Mouse (Mus musculus) small intestine, adult 2 months (tissue): ENCODE results near the gene Nectin3. TPM values are rescaled to one million over a fixed set of nuclear protein-coding genes. Genes with fewer than 3 reads are reported as not detected.
"Not testable (repeated sequence)": the region's sequence is repeated elsewhere in the genome, so short reads cannot be mapped to it uniquely, and the experiment has no call there.

Experiments used
- H3K27ac ChIP-seq: fragments of 200-500 bp; 2 replicates; pipeline ENCODE4 v1.5.1; 2012; ENCODE audit warnings: low read depth, low read length, control low read depth, inconsistent platforms; ENCODE audit not compliant: insufficient read depth
- H3K27me3 ChIP-seq: fragments of 200-500 bp; 2 replicates; pipeline ENCODE4 v1.6.1; 2012; ENCODE audit warnings: mild to moderate bottlenecking, moderate library complexity, low read length, inconsistent platforms; ENCODE audit not compliant: control insufficient read depth, insufficient read depth
- H3K36me3 ChIP-seq: fragments of 200-500 bp; 2 replicates; pipeline ENCODE4 v1.6.1; 2012; ENCODE audit warnings: mild to moderate bottlenecking, low read length, control low read depth, inconsistent platforms; ENCODE audit not compliant: control insufficient read depth, insufficient read depth
- H3K4me1 ChIP-seq: fragments of 200-500 bp; 2 replicates; pipeline ENCODE4 v1.6.1; 2012; ENCODE audit warnings: low read length, inconsistent platforms, mixed read lengths; ENCODE audit not compliant: control insufficient read depth, insufficient read depth, insufficient read length
- H3K4me3 ChIP-seq: fragments of 200-500 bp; 2 replicates; pipeline ENCODE4 v1.5.1; 2012; ENCODE audit warnings: low read depth, mild to moderate bottlenecking, control low read depth, inconsistent platforms, low read length, moderate library complexity
- CTCF ChIP-seq: fragments of 200-500 bp; IDR thresholded peaks from 2 replicates; pipeline ENCODE4 v1.5.1; 2012; ENCODE audit warnings: low read depth, mild to moderate bottlenecking, control low read depth, inconsistent platforms, low read length, moderate library complexity, mixed read lengths; ENCODE audit not compliant: insufficient replicate concordance, insufficient read length; ENCODE audit errors: extremely low read depth
- POLR2A ChIP-seq: fragments of 200-500 bp; IDR thresholded peaks from 2 replicates; pipeline ENCODE4 v1.6.1; 2012; ENCODE audit warnings: low read depth, mild to moderate bottlenecking, control low read depth, inconsistent platforms, low read length, moderate library complexity
- WGBS: fragments of 180-500 bp; shearing (Covaris S2); methylation state at CpG from one replicate; pipeline ENCODE4 v1.1.7; 2018; 5-methylcytosine and 5-hydroxymethylcytosine counted together
- polyA plus RNA-seq: library from polyadenylated mRNA; depleted of rRNA; stranded (reverse); fragments of >200 nt; gene quantifications from 2 replicates; pipeline ENCODE4 v1.2.3, GENCODE M21; 2012

The Nectin3 gene
- polyA plus RNA-seq, 1 experiment = 15.7 TPM

DNA sequence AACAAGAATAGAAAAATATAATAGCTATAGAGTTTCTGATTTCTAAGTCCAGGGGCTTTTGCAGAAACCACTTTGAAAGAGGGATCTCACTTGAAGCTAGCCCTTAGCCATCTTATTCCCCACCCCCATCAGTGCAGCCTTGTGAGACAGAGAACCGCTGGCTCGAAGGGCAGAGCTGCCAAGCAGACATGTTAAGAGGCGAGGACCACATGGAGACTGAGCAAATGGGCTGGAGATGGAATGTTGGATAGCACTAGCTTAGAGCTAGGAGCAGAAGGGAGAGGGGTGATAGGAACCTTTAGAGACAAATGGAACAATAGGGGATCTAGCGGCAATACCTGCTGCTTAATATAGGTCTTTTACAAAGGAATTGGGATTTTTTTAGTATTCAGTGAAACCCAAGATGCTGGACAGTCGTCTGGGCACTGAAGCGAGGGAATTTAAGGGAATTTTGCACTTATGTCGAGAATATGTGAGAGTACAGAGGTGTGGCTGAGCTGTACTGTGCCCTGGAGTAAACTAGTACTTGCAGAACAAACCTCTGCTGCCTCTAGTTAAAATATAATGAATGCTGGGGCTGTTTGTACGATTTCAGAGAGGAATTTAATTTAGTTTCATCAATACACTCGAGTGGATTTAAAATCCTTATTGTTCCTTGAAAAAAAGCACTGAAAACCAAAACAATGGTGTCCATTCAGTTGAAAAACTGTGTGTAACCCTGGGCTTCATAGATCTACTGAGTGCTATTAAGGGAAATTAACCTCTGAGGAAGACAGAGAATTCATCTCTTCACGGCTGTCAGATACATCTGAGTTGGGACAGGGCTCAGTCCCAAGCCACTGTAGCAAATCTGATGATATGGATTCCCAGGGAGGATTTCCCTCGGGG lies 109.6 kb downstream of the Nectin3 start:
- no peak for TF ChIP-seq CTCF
- TF ChIP-seq POLR2A = no peak
- H3K4me1 ChIP-seq = no peaks in the 10 kb centered on the region
- no peak overlapping the region for H3K27ac ChIP-seq
- H3K36me3 ChIP-seq = no peaks in the 10 kb centered on the region
- 68% methylated on average over 11 of the region's 11 CpGs for WGBS
- H3K4me3 ChIP-seq = no peak overlapping the region
- H3K27me3 ChIP-seq = no peaks in the 10 kb centered on the region

- Histone ChIP-seq H3K4me3 (no peak overlapping the region), H3K27me3 (no peaks in the 10 kb centered on the region), H3K4me1 (no peaks in the 10 kb centered on the region), H3K27ac (no peak overlapping the region), H3K36me3 (no peaks in the 10 kb centered on the region)
- 84% methylated on average over 5 of the region's 5 CpGs for WGBS
- TF ChIP-seq CTCF (no peak), POLR2A (no peak)
Observed at GRCm38 (mm10) chr16:46384279-46384678, 114.0 kb downstream of the Nectin3 start.

- TF ChIP-seq POLR2A = no peak
- no peak for TF ChIP-seq CTCF
- Histone ChIP-seq H3K4me1 (no peaks in the 10 kb centered on the region), H3K27ac (no peak overlapping the region), H3K4me3 (no peak overlapping the region), H3K27me3 (no peaks in the 10 kb centered on the region), H3K36me3 (no peaks in the 10 kb centered on the region)
- WGBS = 89% methylated on average over 4 of the region's 4 CpGs
Observed at GRCm38 (mm10) chr16:46383344-46383743, 115.0 kb downstream of the Nectin3 start.

- TF ChIP-seq CTCF (no peak), POLR2A (no peak)
- H3K4me3 ChIP-seq = no peak overlapping the region
- no peaks in the 10 kb centered on the region for H3K4me1 ChIP-seq
- no peaks in the 10 kb centered on the region for H3K27me3 ChIP-seq
- H3K27ac ChIP-seq = no peak overlapping the region
- WGBS = 34% methylated on average over 3 of the region's 3 CpGs
- no peaks in the 10 kb centered on the region for H3K36me3 ChIP-seq
Observed at GRCm38 (mm10) chr16:46376575-46376974, 121.8 kb downstream of the Nectin3 start.

GRCm38 (mm10) chr16:46362022-46362421 lies 136.3 kb downstream of the Nectin3 start:
- Histone ChIP-seq H3K27ac (no peak overlapping the region), H3K27me3 (no peaks in the 10 kb centered on the region), H3K4me3 (no peak overlapping the region), H3K4me1 (no peaks in the 10 kb centered on the region), H3K36me3 (no peaks in the 10 kb centered on the region)
- TF ChIP-seq CTCF (no peak), POLR2A (no peak)
- WGBS = 70% methylated on average over 6 of the region's 6 CpGs

GRCm38 (mm10) chr16:46357658-46358057 lies 140.7 kb downstream of the Nectin3 start:
- WGBS = 77% methylated on average over 2 of the region's 2 CpGs
- H3K4me3 ChIP-seq, H3K27ac ChIP-seq, H3K36me3 ChIP-seq, H3K4me1 ChIP-seq, H3K27me3 ChIP-seq: not testable (repeated sequence)

- Histone ChIP-seq H3K27ac (no peak overlapping the region), H3K27me3 (no peaks in the 10 kb centered on the region), H3K36me3 (no peaks in the 10 kb centered on the region), H3K4me3 (no peak overlapping the region), H3K4me1 (no peaks in the 10 kb centered on the region)
- no peak for TF ChIP-seq POLR2A
- no peak for TF ChIP-seq CTCF
- WGBS = 68% methylated on average over 3 of the region's 3 CpGs
Observed at GRCm38 (mm10) chr16:46356663-46357062, 141.7 kb downstream of the Nectin3 start.
